Mouse (Mus musculus) cortical plate, adult 2 months (tissue): ENCODE data around the gene Gm21969.

ENCODE experiments used
- CTCF ChIP-seq: fragments of 200-500 bp; IDR thresholded peaks from 2 replicates; pipeline ENCODE4 v1.5.1; 2011; ENCODE audit warnings: mild to moderate bottlenecking, control low read depth, low read length; ENCODE audit not compliant: insufficient read depth; ENCODE audit errors: extremely low read depth
- POLR2A ChIP-seq: fragments of 200-500 bp; IDR thresholded peaks from 2 replicates; pipeline ENCODE4 v1.6.1; 2011; ENCODE audit warnings: mild to moderate bottlenecking, low read length, control low read depth; ENCODE audit not compliant: insufficient read depth; ENCODE audit errors: extremely low read depth

- TF ChIP-seq POLR2A (no peak), CTCF (no peak)
These were observed 32.2 kb upstream of the Gm21969 start for GRCm38 (mm10) chr4:139570756-139571155.
